Mouse (Mus musculus) layer of hippocampus, postnatal 36 days (tissue): Measurements from ENCODE around the gene Cuta. TPM values are rescaled to one million over a fixed set of nuclear protein-coding genes. Genes with fewer than 3 reads are reported as not detected.
"Not testable (repeated sequence)": the region's sequence is repeated elsewhere in the genome, so short reads cannot be mapped to it uniquely, and the experiment has no call there.

ENCODE experiments used
- DNase-seq, 2 experiments: peaks; one replicate each; pipeline ENCODE4 v3.0.0; 2022
- total RNA-seq, 2 experiments: library from RNA; stranded (reverse); gene quantifications; 2 replicates each; pipeline ENCODE4 v1.2.3; 2021

Cuta gene
- total RNA-seq, 2 experiments from 2014 or later: 99.3 to 104 TPM

GRCm38 (mm10) chr17:26936453-26936852 lies 2.9 kb downstream of the Cuta start:
- DNase-seq: peak in 1 of 2 experiments; percentile 1

- no peak for DNase-seq
These were observed 4.3 kb downstream of the Cuta start for GRCm38 (mm10) chr17:26935027-26935426.

GRCm38 (mm10) chr17:26933885-26934827 lies 5.2 kb downstream of the Cuta start:
- no peak for DNase-seq

DNA sequence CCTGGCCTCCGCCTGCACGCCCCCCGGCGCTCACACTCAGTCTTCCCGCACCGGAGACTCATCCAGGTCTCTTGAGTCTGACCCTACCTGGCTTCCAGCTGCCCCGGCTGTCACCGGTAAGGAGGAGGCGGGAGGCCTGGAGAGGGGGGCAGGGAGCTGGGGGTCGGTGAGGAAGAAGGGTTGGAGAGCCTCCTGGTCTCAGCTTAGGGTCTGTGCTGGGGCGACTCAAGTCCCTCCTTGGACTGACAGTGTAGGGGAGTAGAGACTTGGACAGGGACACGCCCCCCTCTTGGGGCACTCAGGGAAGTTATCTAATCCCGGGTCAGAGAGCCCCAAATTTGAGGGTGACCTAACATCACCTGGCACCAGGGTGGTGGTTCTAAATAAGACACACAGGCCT lies 6.0 kb downstream of the Cuta start:
- DNase-seq: no peak

- DNase-seq: peak; percentile 94 to 95
These were observed 6.5 kb downstream of the Cuta start, which contains the start of gene Phf1 for GRCm38 (mm10) chr17:26932839-26933398. Phf1 (plus strand) TSS chr17:26933052.

DNA sequence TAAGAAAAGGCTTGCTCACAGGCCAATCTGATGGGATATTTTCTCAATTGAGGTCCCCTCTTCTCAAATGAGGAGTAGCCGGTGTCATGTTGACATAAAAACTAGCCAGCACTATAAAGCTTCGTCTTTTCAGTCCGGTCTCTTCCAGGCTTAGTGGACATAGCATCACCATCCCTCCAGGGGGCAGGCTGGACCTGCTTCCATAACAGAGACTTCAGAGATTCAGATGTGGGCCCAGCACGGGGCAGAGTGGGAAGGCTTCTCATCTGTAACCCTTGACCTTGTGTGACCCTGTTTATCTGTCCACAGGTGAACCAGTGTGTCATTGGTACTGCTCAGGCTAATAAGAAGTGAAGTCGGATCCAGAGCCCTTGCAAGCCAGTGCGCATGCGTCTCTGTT lies 7.6 kb downstream of the Cuta start:
- peak in 1 of 2 experiments; percentile 29 for DNase-seq

GRCm38 (mm10) chr17:26925414-26925813 lies 14.0 kb downstream of the Cuta start:
- not testable (repeated sequence) for DNase-seq

- not testable (repeated sequence) for DNase-seq
These were observed 17.0 kb downstream of the Cuta start for GRCm38 (mm10) chr17:26922368-26922767.

GRCm38 (mm10) chr17:26919516-26919915 lies 19.9 kb downstream of the Cuta start:
- not testable (repeated sequence) for DNase-seq

GRCm38 (mm10) chr17:26918343-26918742 lies 21.0 kb downstream of the Cuta start:
- no peak for DNase-seq

DNA sequence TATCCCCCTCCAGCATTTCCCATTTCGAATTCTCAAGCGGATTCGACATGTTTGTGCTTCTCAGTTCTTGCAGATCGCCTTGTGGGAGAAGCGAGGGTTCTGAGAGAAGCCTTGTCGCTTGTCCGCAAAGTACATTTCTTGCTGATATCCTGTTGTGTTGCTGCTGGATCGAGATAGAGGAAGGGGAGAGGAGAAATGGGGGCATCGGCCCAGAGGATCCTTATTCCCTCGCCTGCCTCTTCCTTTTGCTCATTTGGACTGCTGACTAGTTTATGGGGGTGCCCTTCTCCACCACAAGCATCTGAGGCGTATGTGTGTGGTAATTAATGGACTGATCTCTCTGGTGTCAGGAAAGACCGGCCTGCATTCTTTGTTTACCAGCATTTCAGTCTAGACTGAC lies 21.8 kb downstream of the Cuta start:
- not testable (repeated sequence) for DNase-seq

DNA sequence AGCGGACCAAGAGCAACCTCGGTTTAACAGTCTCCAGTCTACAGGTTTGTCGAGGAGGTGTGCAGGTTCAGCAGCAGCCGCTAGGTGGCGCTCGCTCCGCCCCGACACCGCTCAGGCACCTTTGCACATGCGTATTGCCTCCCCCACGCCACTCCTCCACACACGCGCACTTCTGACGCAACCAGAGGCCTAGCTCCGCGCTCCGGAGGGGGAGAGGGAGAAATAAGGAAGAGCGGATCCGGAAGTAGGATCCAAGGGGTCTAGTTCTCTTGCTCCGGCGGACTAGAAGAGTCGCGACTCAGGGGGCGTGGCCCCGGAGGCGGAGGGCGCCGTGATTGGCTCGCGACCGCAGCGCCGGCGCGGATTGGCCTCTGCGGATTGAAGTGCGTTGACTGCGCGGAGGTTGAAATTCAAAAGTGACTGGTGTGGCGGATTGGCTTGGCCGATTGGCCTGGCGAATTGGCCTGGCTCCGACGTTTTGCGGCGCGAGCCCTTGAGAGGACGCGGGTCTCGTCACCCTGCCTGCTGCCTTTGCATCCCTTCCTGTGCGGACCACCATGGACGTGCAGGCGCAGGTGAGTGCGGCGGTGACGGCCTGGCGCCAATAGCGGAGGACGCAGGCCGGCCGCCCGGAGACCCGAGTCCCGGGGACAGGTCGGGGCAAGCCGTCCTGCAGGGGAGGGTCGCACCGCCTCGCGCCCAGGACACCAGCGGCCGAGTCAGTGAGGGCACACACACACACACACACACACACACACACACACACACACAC lies 22.5 kb downstream of the Cuta start, which contains the start of gene Kifc5b:
Gene Kifc5b, plus strand, starts transcription at position 381 of the 772 bp plus-strand sequence.
- DNase-seq: peak; percentile 99

- no peak for DNase-seq
These were observed 24.1 kb downstream of the Cuta start for GRCm38 (mm10) chr17:26915248-26915647.

DNA sequence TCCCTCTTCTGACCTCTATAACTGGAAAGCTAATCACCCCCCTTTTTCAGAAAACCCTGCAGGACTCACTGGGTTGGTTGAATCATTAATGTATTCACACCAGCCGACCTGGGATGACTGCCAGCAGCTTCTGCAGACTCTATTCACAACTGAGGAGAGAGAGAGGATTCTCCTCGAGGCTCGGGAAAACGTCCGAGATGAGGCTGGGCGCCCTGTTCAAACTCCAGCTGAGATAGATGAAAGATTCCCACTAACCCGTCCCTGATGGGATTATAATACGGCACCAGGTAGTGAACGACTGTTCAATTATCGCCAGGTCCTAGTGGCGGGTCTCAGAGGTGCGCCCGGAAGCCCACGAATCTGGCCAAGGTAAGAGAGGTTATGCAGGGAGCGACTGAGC lies 31.9 kb downstream of the Cuta start:
- DNase-seq: not testable (repeated sequence)

GRCm38 (mm10) chr17:26904320-26904719 lies 35.0 kb downstream of the Cuta start:
- no peak for DNase-seq

- DNase-seq: no peak
These were observed 38.5 kb downstream of the Cuta start for GRCm38 (mm10) chr17:26900916-26901315.

GRCm38 (mm10) chr17:26895578-26895977 lies 43.8 kb downstream of the Cuta start:
- DNase-seq: peak in 1 of 2 experiments; percentile 42

- peak; percentile 50 to 53 for DNase-seq
These were observed 45.0 kb downstream of the Cuta start for GRCm38 (mm10) chr17:26894342-26894741.

- DNase-seq: no peak
These were observed 45.9 kb downstream of the Cuta start for GRCm38 (mm10) chr17:26893492-26893891.

GRCm38 (mm10) chr17:26892635-26893375 lies 46.6 kb downstream of the Cuta start:
- peak; percentile 26 to 29 for DNase-seq

GRCm38 (mm10) chr17:26887926-26888325 lies 51.4 kb downstream of the Cuta start:
- no peak for DNase-seq
